Mouse (Mus musculus): Measurements from ENCODE around the gene Hmmr. TPM values are rescaled to one million over a fixed set of nuclear protein-coding genes. Genes with fewer than 3 reads are reported as not detected.

The Hmmr gene
- polyA plus RNA-seq (2015; fragmentation: Nextera tagmentation; extraction: Ambion mirVana): 1.5 and 2.9 TPM in 2 replicates

DNA sequence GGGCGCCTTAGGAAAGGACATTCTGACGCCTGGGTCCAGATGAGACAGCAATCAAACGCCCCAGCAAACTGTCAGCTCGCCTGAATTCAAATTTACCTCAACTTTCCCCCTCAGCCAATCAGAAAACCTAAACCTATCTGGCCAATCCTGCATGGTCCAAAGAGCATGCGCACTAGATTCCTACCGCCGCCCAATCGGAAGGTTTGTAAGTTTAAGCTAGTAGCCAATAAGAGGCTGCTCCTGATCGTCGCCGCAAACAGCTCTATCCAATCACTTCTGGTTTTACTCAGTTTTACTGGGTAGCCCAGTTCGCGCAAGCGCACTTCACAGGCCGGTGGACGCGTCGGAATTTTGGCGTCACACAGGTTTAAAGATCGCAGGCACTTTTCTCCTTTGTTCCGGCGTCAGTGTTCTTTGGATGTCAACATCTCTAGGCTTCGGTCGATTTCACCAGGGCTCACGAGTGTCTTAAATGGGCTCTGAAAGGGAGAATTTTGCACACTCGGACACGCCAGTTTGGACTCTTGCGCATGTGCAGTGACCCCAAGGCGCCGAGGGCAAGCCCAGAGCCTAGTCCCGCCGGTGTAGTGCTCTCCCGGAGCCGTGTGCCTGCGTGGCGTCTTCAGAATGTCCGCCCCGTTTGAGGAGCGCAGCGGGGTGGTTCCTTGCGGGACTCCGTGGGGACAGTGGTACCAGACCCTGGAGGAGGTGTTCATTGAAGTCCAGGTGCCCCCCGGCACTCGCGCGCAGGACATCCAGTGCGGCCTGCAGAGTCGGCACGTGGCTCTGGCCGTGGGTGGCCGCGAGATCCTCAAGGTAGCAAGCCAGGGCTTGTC is at the start of gene Hmmr, which contains the start of gene Nudcd2:
Gene Hmmr (minus strand): TSS at position 84 of the 836 bp plus-strand sequence.
Gene Nudcd2 (plus strand): TSS at position 329 of the 836 bp plus-strand sequence.
- Histone ChIP-seq H3K4me2 (replicated peaks; ENCODE audit: low read depth, low read length) (peak within 1 kb of the TSS; percentile 76), H3K27me3 (replicated peaks; ENCODE audit: insufficient read depth, low read length) (no peaks in the 10 kb centered on the region), H3K4me3 (ENCODE audit: low read depth, low read length) (peak within 1 kb of the TSS; percentile 67), H3K9me3 (ENCODE audit: low read length) (no peaks in the 10 kb centered on the region), H3K4me1 (ENCODE audit: insufficient read depth, low read depth, low read length) (peaks cover 12% of the 10 kb centered on the region; the same call in 1 of the 2 replicates), H3K9ac (replicated peaks; ENCODE audit: low read depth) (peak within 1 kb of the TSS; percentile 66), H3K27ac (ENCODE audit: low read length) (peak within 1 kb of the TSS; percentile 33), H3K36me3 (ENCODE audit: insufficient read depth, low read length) (0 out of 2 replicates have a peak, but pooled peaks cover 5% of the 10 kb centered on the region)
- under 1% methylated on average over 52 of the region's 52 CpGs for WGBS
- ATAC-seq: peak; percentile 99
- TF ChIP-seq EP300 (IDR thresholded peaks at IDR 0.05): no peak
- no peak for TF ChIP-seq CTCF (IDR thresholded peaks at IDR 0.05)
- peak; percentile 99 for DNase-seq (ENCODE audit: low spot score)

DNA sequence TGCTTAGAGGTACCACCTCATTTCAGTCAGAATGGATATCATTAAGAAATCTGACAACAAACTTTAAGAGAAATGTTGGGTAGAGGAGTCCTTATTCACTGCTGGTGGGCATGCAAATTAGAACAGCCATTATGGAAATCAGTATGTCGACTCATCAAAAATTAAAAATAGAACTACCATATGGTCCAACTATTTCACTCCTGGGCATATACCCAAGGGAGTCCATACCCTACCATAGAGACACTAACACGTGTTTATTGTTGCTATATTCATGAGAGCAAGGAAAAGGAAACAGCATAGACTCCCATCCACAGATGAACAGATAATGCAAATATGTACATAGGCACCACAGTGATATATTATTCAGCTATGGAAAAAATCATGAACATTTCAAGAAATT is 48.6 kb upstream of the Hmmr start:
- Histone ChIP-seq H3K4me3 (ENCODE audit: low read depth, low read length) (no peak overlapping the region), H3K4me1 (ENCODE audit: insufficient read depth, low read depth, low read length) (no peaks in the 10 kb centered on the region), H3K4me2 (replicated peaks; ENCODE audit: low read depth, low read length) (no peak overlapping the region), H3K9ac (replicated peaks; ENCODE audit: low read depth) (no peak overlapping the region), H3K9me3 (ENCODE audit: low read length) (no peaks in the 10 kb centered on the region), H3K36me3 (ENCODE audit: insufficient read depth, low read length) (no peaks in the 10 kb centered on the region), H3K27me3 (replicated peaks; ENCODE audit: insufficient read depth, low read length) (no peaks in the 10 kb centered on the region), H3K27ac (ENCODE audit: low read length) (no peak overlapping the region)
- no peak for TF ChIP-seq EP300 (IDR thresholded peaks at IDR 0.05)
- TF ChIP-seq CTCF (IDR thresholded peaks at IDR 0.05): no peak
- DNase-seq (ENCODE audit: low spot score): no peak
- no peak for ATAC-seq
- WGBS: 60% methylated on average over 2 of the region's 2 CpGs

DNA sequence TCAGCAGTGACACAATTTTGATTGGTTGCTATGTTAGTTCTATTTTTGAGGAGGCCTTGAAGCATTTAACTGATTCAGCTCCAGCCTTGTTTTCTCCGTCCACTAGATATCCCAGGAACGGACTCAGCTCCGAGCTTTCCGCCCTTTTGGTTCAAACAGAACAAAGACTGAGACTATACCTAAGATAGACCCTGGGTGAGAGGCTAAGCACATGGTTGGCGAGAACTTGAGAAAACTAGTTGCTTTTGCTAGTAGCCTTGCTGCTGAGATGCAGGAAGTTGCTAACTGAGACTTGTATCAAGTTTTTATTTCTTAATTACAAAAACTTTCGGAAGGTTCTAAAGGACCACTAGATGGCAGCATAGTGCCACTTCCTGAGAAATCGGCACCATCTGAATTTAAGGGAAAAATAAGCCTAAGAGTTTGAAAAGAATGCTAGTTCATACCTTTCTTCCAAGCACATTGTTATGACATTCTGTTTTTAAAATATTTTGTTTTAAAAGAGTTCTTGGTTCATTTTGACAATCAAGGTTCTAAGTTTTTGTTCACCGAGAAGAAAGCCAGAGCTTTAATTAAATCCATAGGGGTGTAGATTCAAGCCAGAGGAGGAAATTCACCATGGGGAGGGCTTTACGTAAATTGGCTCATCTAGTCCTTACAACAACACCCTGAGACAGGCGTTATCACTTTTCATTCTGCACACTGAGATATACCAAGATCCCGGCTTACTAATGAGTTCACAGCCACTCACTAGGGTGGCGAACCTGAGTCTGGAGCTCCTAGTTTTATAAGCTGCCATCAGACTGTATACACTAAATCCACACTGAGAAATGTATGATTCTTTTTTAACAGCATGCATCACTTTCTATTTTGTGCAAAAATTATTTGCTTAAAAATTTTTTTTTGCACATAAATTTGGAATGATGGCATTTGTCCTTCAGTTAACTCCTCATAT is 42.4 kb upstream of the Hmmr start:
- no peaks in the 10 kb centered on the region for H3K4me1 ChIP-seq (ENCODE audit: insufficient read depth, low read depth, low read length)
- H3K27me3 ChIP-seq (replicated peaks; ENCODE audit: insufficient read depth, low read length): no peaks in the 10 kb centered on the region
- no peak overlapping the region for H3K27ac ChIP-seq (ENCODE audit: low read length)
- peak; percentile 72 for TF ChIP-seq CTCF (IDR thresholded peaks at IDR 0.05)
- no peak for TF ChIP-seq EP300 (IDR thresholded peaks at IDR 0.05)
- no peak overlapping the region for H3K4me2 ChIP-seq (replicated peaks; ENCODE audit: low read depth, low read length)
- H3K36me3 ChIP-seq (ENCODE audit: insufficient read depth, low read length): no peaks in the 10 kb centered on the region
- peak; percentile 74 for DNase-seq (ENCODE audit: low spot score)
- WGBS: 45% methylated on average over 12 of the region's 12 CpGs
- no peak overlapping the region for H3K9ac ChIP-seq (replicated peaks; ENCODE audit: low read depth)
- ATAC-seq: no peak
- no peaks in the 10 kb centered on the region for H3K9me3 ChIP-seq (ENCODE audit: low read length)
- H3K4me3 ChIP-seq (ENCODE audit: low read depth, low read length): no peak overlapping the region

DNA sequence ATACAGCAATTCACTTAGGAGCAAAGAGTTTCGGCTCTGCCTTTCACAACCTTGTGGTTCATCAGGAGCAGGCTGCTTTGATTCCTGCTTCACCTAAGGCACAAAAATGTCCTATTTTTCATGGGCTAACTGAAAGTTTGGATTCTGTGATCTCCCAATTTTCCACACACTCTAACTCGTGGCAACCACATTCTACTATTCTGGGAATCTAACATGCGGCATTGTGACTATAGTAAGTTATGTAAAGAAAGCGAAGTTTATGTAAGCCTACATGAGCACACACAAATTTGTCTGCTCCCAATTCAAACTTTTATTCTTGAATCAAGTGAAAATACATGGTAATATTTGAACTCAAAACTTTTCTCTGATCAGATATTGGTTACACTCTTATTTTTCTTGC is 31.5 kb upstream of the Hmmr start:
- Histone ChIP-seq H3K36me3 (ENCODE audit: insufficient read depth, low read length) (no peaks in the 10 kb centered on the region), H3K4me1 (ENCODE audit: insufficient read depth, low read depth, low read length) (no peaks in the 10 kb centered on the region), H3K4me2 (replicated peaks; ENCODE audit: low read depth, low read length) (no peak overlapping the region), H3K27me3 (replicated peaks; ENCODE audit: insufficient read depth, low read length) (no peaks in the 10 kb centered on the region), H3K9me3 (ENCODE audit: low read length) (no peaks in the 10 kb centered on the region), H3K27ac (ENCODE audit: low read length) (no peak overlapping the region), H3K4me3 (ENCODE audit: low read depth, low read length) (no peak overlapping the region), H3K9ac (replicated peaks; ENCODE audit: low read depth) (no peak overlapping the region)
- TF ChIP-seq CTCF (IDR thresholded peaks at IDR 0.05): no peak
- no peak for TF ChIP-seq EP300 (IDR thresholded peaks at IDR 0.05)
- WGBS: 67% methylated on average over 4 of the region's 4 CpGs
- ATAC-seq (no peak), DNase-seq (ENCODE audit: low spot score) (no peak)

DNA sequence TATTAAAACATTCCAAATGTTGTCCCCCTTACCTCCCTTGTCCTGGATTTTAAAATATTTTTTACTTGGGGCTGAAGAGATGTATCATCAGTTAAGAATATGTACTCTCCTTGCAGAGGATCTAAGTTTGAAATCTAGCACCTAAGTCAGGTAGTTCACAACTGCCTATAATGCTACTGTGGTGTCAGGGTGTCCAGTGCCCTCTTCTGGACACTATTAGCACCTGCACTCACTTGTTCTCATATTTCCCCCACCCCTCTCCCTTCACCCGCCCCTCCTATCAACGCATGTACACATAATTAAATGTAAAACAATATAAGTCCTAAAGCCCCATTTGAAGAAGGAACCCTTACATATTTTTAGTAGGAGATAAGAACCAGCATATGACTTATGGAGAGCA is 30.2 kb upstream of the Hmmr start:
- H3K27me3 ChIP-seq (replicated peaks; ENCODE audit: insufficient read depth, low read length): no peaks in the 10 kb centered on the region
- no peaks in the 10 kb centered on the region for H3K9me3 ChIP-seq (ENCODE audit: low read length)
- TF ChIP-seq CTCF (IDR thresholded peaks at IDR 0.05) (peak; percentile 73), EP300 (IDR thresholded peaks at IDR 0.05) (no peak)
- H3K4me3 ChIP-seq (ENCODE audit: low read depth, low read length): no peak overlapping the region
- DNase-seq (ENCODE audit: low spot score): peak; percentile 60
- no peak overlapping the region for H3K9ac ChIP-seq (replicated peaks; ENCODE audit: low read depth)
- no peak overlapping the region for H3K4me2 ChIP-seq (replicated peaks; ENCODE audit: low read depth, low read length)
- no peak overlapping the region for H3K27ac ChIP-seq (ENCODE audit: low read length)
- ATAC-seq: no peak
- 15% methylated on average over 2 of the region's 2 CpGs for WGBS
- no peaks in the 10 kb centered on the region for H3K36me3 ChIP-seq (ENCODE audit: insufficient read depth, low read length)
- no peaks in the 10 kb centered on the region for H3K4me1 ChIP-seq (ENCODE audit: insufficient read depth, low read depth, low read length)

DNA sequence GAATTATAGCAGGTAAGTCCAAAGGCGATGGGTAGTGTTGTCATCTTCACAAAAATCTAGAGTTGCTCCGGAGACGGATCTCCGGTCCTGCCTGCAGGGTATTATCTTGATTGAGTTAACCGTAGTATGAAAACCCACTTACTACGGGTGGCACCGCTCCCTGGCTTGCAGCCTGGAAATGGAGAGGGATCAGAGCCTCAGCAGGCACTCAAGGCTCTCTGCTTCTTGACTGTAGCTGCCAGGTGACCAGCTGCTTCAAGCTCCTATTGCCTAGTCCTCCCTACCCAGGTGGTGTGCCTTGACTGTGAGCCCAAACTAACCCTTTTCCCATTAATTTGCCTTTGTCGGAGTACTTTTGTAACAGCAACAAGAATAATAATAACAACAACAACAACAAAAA is 26.7 kb upstream of the Hmmr start:
- Histone ChIP-seq H3K9me3 (ENCODE audit: low read length) (no peaks in the 10 kb centered on the region), H3K27me3 (replicated peaks; ENCODE audit: insufficient read depth, low read length) (no peaks in the 10 kb centered on the region), H3K4me3 (ENCODE audit: low read depth, low read length) (no peak overlapping the region), H3K36me3 (ENCODE audit: insufficient read depth, low read length) (no peaks in the 10 kb centered on the region), H3K4me2 (replicated peaks; ENCODE audit: low read depth, low read length) (no peak overlapping the region), H3K27ac (ENCODE audit: low read length) (no peak overlapping the region), H3K9ac (replicated peaks; ENCODE audit: low read depth) (no peak overlapping the region), H3K4me1 (ENCODE audit: insufficient read depth, low read depth, low read length) (no peaks in the 10 kb centered on the region)
- ATAC-seq (no peak), DNase-seq (ENCODE audit: low spot score) (peak; percentile 26)
- WGBS: 74% methylated on average over 8 of the region's 8 CpGs
- TF ChIP-seq EP300 (IDR thresholded peaks at IDR 0.05): no peak
- TF ChIP-seq CTCF (IDR thresholded peaks at IDR 0.05): no peak
